Mouse (Mus musculus) heart, adult 11 months (tissue): ENCODE measurements at regions not wholly inside any gene's neighbourhood (a gene's known extent, or its start where the extent isn't known, plus 50 kb on each side); places are given as distances from the start of the nearest gene placed in this dataset.

Experiments
- DNase-seq: peaks from one replicate; pipeline ENCODE4 v3.0.0; 2022

- DNase-seq: no peak
Observed at GRCm38 (mm10) chr14:89242159-89242558, 771.0 kb upstream of the Pcdh20 start.

- peak; percentile 33 for DNase-seq
Observed at GRCm38 (mm10) chr14:89236501-89236900, 765.3 kb upstream of the Pcdh20 start.

GRCm38 (mm10) chr14:89230482-89230881 lies 759.3 kb upstream of the Pcdh20 start:
- no peak for DNase-seq

- DNase-seq: no peak
Observed at GRCm38 (mm10) chr14:89217390-89217789, 746.2 kb upstream of the Pcdh20 start.

GRCm38 (mm10) chr14:89181386-89181979 lies 710.3 kb upstream of the Pcdh20 start:
- DNase-seq: no peak

DNA sequence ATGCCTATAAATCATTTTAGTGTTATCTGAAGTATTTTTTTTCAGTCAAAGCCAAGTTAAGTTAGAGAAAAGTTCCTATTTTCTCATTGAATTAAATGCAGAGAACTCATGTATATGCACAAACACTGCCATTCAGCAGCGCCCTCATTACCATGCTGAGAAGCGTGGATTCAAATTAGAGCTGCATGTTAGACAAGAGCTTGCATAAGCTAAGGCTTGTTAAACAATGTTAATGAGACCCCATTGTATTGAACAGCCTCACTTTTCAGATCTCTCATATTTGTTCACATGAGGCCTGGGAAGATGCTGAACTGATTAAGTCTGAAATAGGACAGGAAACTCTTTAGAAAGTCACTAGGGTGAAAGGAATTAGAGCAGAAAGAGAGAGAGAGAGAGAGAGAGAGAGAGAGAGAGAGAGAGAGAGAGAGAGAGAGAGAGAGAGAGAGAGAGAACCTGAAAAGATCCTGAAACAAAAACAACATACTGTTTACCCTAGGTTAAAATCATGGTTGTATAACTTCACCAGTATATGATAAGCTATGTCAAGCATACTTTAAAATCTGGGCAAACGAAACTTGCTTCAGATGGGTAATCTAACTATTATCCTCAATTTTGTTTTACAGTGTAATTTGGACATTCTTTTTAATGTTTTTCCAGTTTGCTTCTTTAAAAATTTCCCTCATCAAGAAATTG lies 671.9 kb upstream of the Pcdh20 start:
- DNase-seq: no peak

GRCm38 (mm10) chr14:89099296-89099695 lies 628.1 kb upstream of the Pcdh20 start:
- DNase-seq: no peak

DNA sequence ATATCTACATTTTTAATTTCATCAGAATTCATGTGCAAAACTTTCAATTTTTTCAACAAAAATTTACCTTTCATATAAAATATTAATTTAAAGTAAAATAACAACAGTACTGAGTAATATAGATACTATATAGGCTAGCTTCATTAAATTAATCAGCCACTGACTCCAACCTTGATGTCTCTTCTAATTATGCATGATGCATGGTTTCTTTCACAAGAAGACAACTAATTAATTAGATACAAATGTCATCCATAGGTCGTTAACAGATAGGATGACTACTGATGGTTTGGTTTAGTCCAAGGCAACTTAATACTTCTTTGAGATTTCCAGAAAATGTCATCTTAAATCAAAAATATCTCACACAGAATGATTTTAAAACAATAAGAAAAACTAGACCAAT lies 618.5 kb upstream of the Pcdh20 start:
- DNase-seq: no peak

DNA sequence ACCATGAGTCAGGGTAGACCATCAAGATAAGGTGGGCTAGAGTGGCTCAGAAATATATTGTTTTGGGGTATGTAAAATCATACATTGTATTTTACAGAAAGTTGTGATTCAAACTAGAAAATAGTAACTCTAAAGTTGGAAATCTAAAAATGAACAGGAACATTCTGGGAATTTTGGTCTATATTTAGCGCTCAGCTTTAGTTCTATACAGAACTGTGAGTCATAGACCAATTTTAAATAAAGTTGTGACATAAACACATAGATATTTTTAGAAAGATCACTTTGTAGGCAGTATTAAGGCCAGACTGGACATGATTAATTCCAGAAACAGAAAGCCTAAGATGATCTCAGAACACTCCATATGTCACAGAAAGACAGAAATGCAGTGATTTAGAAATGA lies 604.8 kb upstream of the Pcdh20 start:
- no peak for DNase-seq

DNA sequence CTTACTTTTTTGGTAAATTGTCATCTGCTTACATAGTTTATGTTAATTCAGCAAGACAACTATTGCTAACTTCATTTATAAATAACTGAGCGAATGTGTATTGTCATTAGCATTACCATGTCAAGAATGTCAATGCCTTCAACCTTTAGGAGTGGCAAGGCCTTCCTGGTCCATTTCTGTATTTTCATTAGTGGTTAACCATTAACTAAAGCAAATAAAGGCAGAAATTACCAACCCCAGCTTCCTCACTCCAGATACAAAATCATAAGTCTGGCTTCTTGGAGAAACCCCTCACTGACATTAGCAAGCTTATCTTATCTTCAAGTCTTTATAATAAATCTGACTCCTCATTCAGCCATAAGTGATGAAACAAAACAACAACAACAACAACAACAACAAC lies 592.8 kb upstream of the Pcdh20 start:
- no peak for DNase-seq

DNA sequence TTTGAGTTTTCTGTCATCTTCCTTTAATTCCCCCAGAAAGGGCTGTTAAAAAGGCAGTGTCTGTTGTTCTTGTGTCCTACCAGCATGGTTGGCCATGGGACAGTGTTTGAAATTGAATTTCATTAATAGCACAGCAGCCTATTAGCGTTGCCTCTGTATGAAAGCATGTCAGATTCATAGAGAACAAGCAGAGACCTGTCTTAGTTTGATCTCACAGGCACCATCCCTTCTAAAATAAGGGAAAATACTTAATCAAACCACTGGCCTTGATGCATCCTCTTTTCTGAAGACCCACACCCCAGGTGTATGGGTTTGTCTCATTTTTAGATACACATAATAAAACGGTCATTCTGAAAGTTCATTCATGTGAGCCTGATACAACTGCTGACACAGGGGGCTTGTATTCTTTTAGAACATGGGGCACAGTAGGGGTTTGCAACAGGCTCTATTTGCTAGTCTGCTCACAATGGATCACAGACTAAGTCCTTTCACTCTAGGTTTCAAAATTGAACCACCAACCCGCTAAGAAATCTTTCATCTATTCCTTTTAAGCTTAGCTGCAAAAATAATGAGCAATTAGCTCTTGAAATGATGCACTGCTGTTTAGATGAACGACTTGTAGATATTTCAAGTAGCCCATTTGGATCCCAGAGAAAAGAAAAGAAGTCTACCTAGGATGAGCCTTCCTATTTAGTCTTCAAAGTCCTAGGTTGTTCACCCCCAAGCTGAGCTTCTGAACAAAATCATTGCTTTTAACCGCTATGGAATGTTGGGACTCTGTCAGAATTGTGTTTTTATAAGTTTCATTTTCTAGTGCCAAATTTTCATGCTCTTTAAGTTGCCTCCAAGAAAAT lies 591.6 kb upstream of the Pcdh20 start:
- DNase-seq: no peak

GRCm38 (mm10) chr14:89061319-89061718 lies 590.1 kb upstream of the Pcdh20 start:
- no peak for DNase-seq

DNA sequence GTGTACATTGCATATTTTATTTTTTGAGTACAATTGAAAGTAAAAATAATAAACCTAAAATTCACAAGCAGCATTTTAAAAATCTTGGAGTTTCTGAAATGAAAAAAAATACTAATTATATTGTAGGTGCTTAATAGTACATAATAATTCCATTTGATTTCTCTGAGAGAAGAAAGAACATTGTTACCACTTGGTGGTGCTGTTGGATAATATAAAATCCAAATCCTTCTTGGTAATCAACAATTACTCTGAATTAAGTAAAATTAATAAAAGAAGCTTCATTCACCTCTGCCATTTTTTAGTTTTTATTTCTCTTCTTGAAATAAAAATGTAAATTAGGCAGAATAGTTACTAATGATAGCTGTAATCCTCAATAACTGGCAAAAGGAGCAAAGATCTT lies 563.2 kb upstream of the Pcdh20 start:
- no peak for DNase-seq

DNA sequence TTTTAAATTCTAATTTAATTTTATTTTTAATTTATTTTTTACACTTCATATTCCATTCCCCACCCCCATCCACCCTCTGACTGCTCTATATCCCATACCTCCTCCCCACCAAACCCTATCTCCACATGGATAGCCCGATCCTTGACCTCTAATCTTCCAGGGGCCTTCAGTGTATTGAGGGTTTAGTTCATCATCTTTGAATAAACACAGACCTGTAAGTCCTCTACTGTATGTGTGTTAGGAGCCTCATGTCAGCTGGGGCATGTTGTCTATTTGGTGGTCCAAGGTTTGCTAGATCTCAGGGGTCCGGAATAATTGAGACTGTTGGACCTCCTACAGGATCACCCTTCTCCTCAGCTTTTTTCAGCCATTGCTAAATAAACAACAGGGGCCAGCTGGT lies 540.2 kb upstream of the Pcdh20 start:
- peak; percentile 73 for DNase-seq

DNA sequence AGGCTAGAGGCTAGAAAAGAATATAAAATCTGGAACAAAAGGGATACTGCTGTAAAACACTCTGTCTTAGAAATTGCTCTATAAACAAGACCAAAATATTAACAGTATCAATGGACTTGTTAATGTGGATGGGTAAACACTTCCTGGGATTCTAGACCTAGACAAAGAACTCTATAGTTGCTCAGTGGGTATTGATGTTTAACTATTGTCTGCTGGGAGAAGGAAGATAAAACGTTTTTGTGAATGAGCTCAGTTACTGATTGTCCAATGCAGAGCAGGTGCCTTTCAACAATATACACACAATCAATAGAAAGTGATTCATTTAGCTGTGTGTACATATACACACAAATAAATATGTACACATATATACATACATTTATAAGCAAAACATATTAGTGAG lies 538.5 kb upstream of the Pcdh20 start:
- no peak for DNase-seq

- no peak for DNase-seq
Observed at GRCm38 (mm10) chr14:88981895-88982294, 510.7 kb upstream of the Pcdh20 start.

GRCm38 (mm10) chr14:88976007-88976406 lies 504.8 kb upstream of the Pcdh20 start:
- no peak for DNase-seq

DNA sequence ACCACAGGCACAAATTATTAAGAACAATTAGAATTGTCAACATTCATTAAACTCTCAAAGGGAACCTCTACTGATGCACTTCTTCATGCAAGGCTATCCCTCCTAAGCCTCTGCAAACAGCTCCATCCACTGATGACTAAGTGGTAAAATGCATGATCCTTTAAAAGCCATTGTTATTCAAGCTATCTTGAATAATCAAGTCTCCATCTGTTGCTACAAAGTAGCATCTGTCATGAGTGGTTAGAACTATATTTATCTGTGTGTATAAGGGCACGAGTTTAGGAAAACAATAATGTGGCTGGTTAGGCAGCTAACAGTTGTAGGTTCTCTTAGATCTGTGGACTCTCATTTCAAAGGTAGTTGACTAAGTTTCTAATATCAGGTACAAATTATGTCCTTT lies 463.4 kb upstream of the Pcdh20 start:
- no peak for DNase-seq
